Mouse (Mus musculus): ENCODE measurements around the gene Shank3.

DNA sequence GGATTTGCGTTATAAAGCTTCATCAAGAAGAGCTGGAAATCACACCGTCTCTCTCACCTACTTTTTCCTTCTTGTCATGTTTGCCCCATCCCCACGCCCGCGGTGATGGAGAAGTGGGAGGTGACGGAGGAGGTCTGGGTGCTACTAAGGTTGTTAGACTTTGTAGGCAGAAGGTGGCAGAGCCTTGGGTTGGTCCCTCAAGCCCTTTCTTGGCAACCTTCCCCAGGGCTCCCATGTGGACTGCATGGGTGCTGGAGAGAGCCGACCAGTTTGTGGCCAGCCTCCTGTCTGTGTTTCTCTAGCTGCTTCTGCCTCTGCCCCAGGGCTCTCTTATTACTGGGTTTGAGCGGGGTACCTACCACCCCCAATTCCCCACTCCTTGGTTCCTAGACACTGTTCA, 51.1 kb downstream of the Shank3 start:
- no peak for TF ChIP-seq POLR2A (IDR thresholded peaks at IDR 0.05; ENCODE audit: control insufficient read depth, extremely low read depth, insufficient read depth, low read length, poor library complexity)
- TF ChIP-seq CTCF (IDR thresholded peaks at IDR 0.05; ENCODE audit: borderline replicate concordance, control insufficient read depth, extremely low read depth, insufficient read depth, low read length, poor library complexity) = no peak
